Mouse (Mus musculus): ENCODE measurements around the gene Serpinb7.

GRCm38 (mm10) chr1:107353046-107353445 lies 46.4 kb upstream of the Serpinb7 start:
- peak; percentile 61 for TF ChIP-seq CTCF (IDR thresholded peaks at IDR 0.05; ENCODE audit: low read depth)
- no peak for TF ChIP-seq EP300 (optimal IDR thresholded peaks at IDR 0.05)

Data from stomach, postnatal 0 days (tissue).